In genomic region chr15:80648977-80649606, GRCm38 (mm10) we compare ENCODE assay signal across 16 mouse cellular contexts. TPM values are rescaled to one million over a fixed set of nuclear protein-coding genes. Genes with fewer than 3 reads are reported as not detected.
DNase-seq lines count a peak whose midpoint lies in the region; ATAC-seq and TF ChIP-seq lines count a peak whose summit lies in the region.
"Had no signal": no experiment of that assay in that cellular context is flagged by ENCODE, and none has a peak within 500 bp of the region (broad histone marks: within the 10 kb centered on the region; RNA-seq: fewer than 3 reads in every experiment).

No protein-coding gene starts in this region.

- WGBS in midbrain, postnatal 0 days, result 80% methylated on average over 15 of the region's 15 CpGs
- WGBS in midbrain, embryonic 14.5 days, result 85% methylated on average over 15 of the region's 15 CpGs
- WGBS in embryonic facial prominence, embryonic 14.5 days, result 62% methylated on average over 15 of the region's 15 CpGs

- no peaks in the 10 kb centered on the region for H3K9me3 ChIP-seq in midbrain, postnatal 0 days (ENCODE audit: low read length)
- no peaks in the 10 kb centered on the region for H3K9me3 ChIP-seq in midbrain, embryonic 14.5 days (ENCODE audit: control insufficient read depth, low read length)
- no peaks in the 10 kb centered on the region for H3K9me3 ChIP-seq in embryonic facial prominence, embryonic 14.5 days (ENCODE audit: control insufficient read depth, low read length)
- H3K9me3 ChIP-seq: embryonic facial prominence, embryonic 12.5 days; G1E; liver, embryonic 12.5 days had no signal

- no peak overlapping the region for H3K27ac ChIP-seq in midbrain, postnatal 0 days (ENCODE audit: low read depth, low read length)
- no peak overlapping the region for H3K27ac ChIP-seq in midbrain, embryonic 14.5 days (replicated peaks; ENCODE audit: low read depth, low read length)
- H3K27ac ChIP-seq in embryonic facial prominence, embryonic 14.5 days (replicated peaks; ENCODE audit: low read depth, low read length), result no peak overlapping the region
- H3K27ac ChIP-seq: embryonic facial prominence, embryonic 12.5 days; liver, embryonic 12.5 days had no signal

- no peak for ATAC-seq in midbrain, postnatal 0 days (ENCODE audit: low FRiP score)
- ATAC-seq in midbrain, embryonic 14.5 days (ENCODE audit: low FRiP score, low TSS enrichment), result no peak
- peak; percentile 33; the same call in 1 of the 2 replicates for ATAC-seq in embryonic facial prominence, embryonic 14.5 days (ENCODE audit: low read depth)
- ATAC-seq: inflammation-experienced regulatory T-cells, adult 6 months; liver, embryonic 12.5 days had no signal

- no peaks in the 10 kb centered on the region for H3K27me3 ChIP-seq in midbrain, postnatal 0 days (ENCODE audit: insufficient read depth, low read length)
- no peaks in the 10 kb centered on the region for H3K27me3 ChIP-seq in midbrain, embryonic 14.5 days (ENCODE audit: control insufficient read depth, insufficient read depth, low read length)
- H3K27me3 ChIP-seq in embryonic facial prominence, embryonic 14.5 days (replicated peaks; ENCODE audit: control insufficient read depth, insufficient read depth, low read length), result no peaks in the 10 kb centered on the region
- H3K27me3 ChIP-seq: embryonic facial prominence, embryonic 12.5 days had no signal

- H3K36me3 ChIP-seq in midbrain, postnatal 0 days (ENCODE audit: insufficient read depth, low read length), result no peaks in the 10 kb centered on the region
- no peaks in the 10 kb centered on the region for H3K36me3 ChIP-seq in midbrain, embryonic 14.5 days (ENCODE audit: control insufficient read depth, insufficient read depth, low read length)
- no peaks in the 10 kb centered on the region for H3K36me3 ChIP-seq in embryonic facial prominence, embryonic 14.5 days (ENCODE audit: control insufficient read depth, insufficient read depth, low read length)
- H3K36me3 ChIP-seq: embryonic facial prominence, embryonic 12.5 days; G1E had no signal

- H3K9ac ChIP-seq in midbrain, postnatal 0 days (replicated peaks; ENCODE audit: low read length, poor library complexity, severe bottlenecking), result no peak overlapping the region
- no peak overlapping the region for H3K9ac ChIP-seq in midbrain, embryonic 14.5 days (replicated peaks; ENCODE audit: low read length)
- no peak overlapping the region for H3K9ac ChIP-seq in embryonic facial prominence, embryonic 14.5 days (ENCODE audit: low read depth, low read length)
- H3K9ac ChIP-seq: embryonic facial prominence, embryonic 12.5 days; liver, embryonic 12.5 days had no signal

- no peak overlapping the region for H3K4me2 ChIP-seq in midbrain, postnatal 0 days (ENCODE audit: low read depth, low read length, poor library complexity, severe bottlenecking)
- H3K4me2 ChIP-seq in midbrain, embryonic 14.5 days (ENCODE audit: low read length), result no peak overlapping the region
- H3K4me2 ChIP-seq in embryonic facial prominence, embryonic 14.5 days (ENCODE audit: low read depth, low read length), result no peak overlapping the region
- H3K4me2 ChIP-seq: embryonic facial prominence, embryonic 12.5 days; liver, embryonic 12.5 days had no signal

- no peak overlapping the region for H3K4me3 ChIP-seq in midbrain, postnatal 0 days (ENCODE audit: low read depth, low read length)
- H3K4me3 ChIP-seq in midbrain, embryonic 14.5 days (replicated peaks; ENCODE audit: low read depth, low read length), result no peak overlapping the region
- H3K4me3 ChIP-seq in embryonic facial prominence, embryonic 14.5 days (ENCODE audit: low read depth, low read length), result no peak overlapping the region
- H3K4me3 ChIP-seq: embryonic facial prominence, embryonic 12.5 days; liver, embryonic 12.5 days had no signal

- no peaks in the 10 kb centered on the region; the same call in 1 of the 2 replicates for H3K4me1 ChIP-seq in midbrain, postnatal 0 days (ENCODE audit: insufficient read depth, low read length)
- H3K4me1 ChIP-seq in midbrain, embryonic 14.5 days (ENCODE audit: control insufficient read depth, insufficient read depth, low read length), result no peaks in the 10 kb centered on the region
- no peaks in the 10 kb centered on the region for H3K4me1 ChIP-seq in embryonic facial prominence, embryonic 14.5 days (ENCODE audit: control insufficient read depth, insufficient read depth, low read length)
- H3K4me1 ChIP-seq: embryonic facial prominence, embryonic 12.5 days had no signal

- TF ChIP-seq CTCF in midbrain, postnatal 0 days (IDR thresholded peaks at IDR 0.05), result peak; percentile 31

- peak; percentile 30 for DNase-seq in midbrain, postnatal 0 days (ENCODE audit: low spot score)
- no peak for DNase-seq in midbrain, embryonic 14.5 days
- DNase-seq in NIH3T3 (ENCODE audit: low read depth), result peak; percentile 76
- DNase-seq in embryonic facial prominence, embryonic 14.5 days (ENCODE audit: low spot score), result peak; percentile 68
- DNase-seq in urinary bladder, postnatal 14 days (ENCODE audit: low spot score), result peak; percentile 78
- no peak for DNase-seq in T-cell, adult 2 months (ENCODE audit: low spot score)
- no peak for DNase-seq in testis, postnatal 14 days (ENCODE audit: low spot score)
- DNase-seq: cerebellum, adult 9-10 months; heart, postnatal 36 days; kidney, postnatal 4 days; lung, postnatal 10 days; thymus, postnatal 14 days had no signal

RNA-seq across cellular contexts. Expression of gene Fam83f, which starts 22.6 kb away (rescaled TPM):
- 0.93 and 2.3 TPM in 2 replicates for total RNA-seq in midbrain, postnatal 0 days (2014; rRNA removed)
- 0.48 and 0.65 TPM in 2 replicates for polyA plus RNA-seq in midbrain, postnatal 0 days (2015; fragmentation: Nextera tagmentation; extraction: Ambion mirVana)
- 0.26 and 0.30 TPM in 2 replicates for polyA plus RNA-seq in midbrain, embryonic 14.5 days (2014; fragmentation: Nextera tagmentation; extraction: Ambion mirVana)
- polyA plus RNA-seq in embryonic facial prominence, embryonic 14.5 days (2014; fragmentation: Nextera tagmentation; extraction: Ambion mirVana), result 2.2 and 2.9 TPM in 2 replicates
- polyA plus RNA-seq: G1E; inflammation-experienced regulatory T-cells, adult 6 months had no signal

Comparison
In these comparisons a context has a peak if more than half of its experiments do, and no peak if none do; other contexts are left out.
1. DNase-seq: peak in midbrain, postnatal 0 days (single experiment), NIH3T3 (single experiment), embryonic facial prominence, embryonic 14.5 days (single experiment) and urinary bladder, postnatal 14 days (single experiment); none in midbrain, embryonic 14.5 days (single experiment), T-cell, adult 2 months (single experiment) and testis, postnatal 14 days (single experiment).